Mouse (Mus musculus) left cerebral cortex, postnatal 14 days (tissue): ENCODE results near the gene Cnot1. TPM values are rescaled to one million over a fixed set of nuclear protein-coding genes. Genes with fewer than 3 reads are reported as not detected.
"Not testable (repeated sequence)": the region's sequence is repeated elsewhere in the genome, so short reads cannot be mapped to it uniquely, and the experiment has no call there.

Source experiments
- DNase-seq, 2 experiments: peaks; one replicate each; pipeline ENCODE4 v3.0.0; 2021 to 2022; ENCODE audit warnings: low spot score in 2 of 2, mixed read lengths in 1 of 2
- intact Hi-C: fragments of 180-260 bp; cut with DNase I; formaldehyde crosslinking; loops from one replicate; pipeline ENCODE4 v1.15.1; 2025
- total RNA-seq, 2 experiments: library from RNA; stranded (reverse); gene quantifications; 2 replicates each; pipeline ENCODE4 v1.2.3; 2021

Cnot1 gene
- total RNA-seq, 2 experiments from 2014 or later: 126 to 132 TPM

GRCm38 (mm10) chr8:95822096-95822495 lies 14.8 kb upstream of the Cnot1 start:
- DNase-seq: no peak
- intact Hi-C loops: no loop called here

- intact Hi-C loops: no loop called here
- no peak for DNase-seq
Measured at GRCm38 (mm10) chr8:95821266-95821665, 14.0 kb upstream of the Cnot1 start.

GRCm38 (mm10) chr8:95818211-95818610 lies 10.9 kb upstream of the Cnot1 start:
- DNase-seq: no peak
- intact Hi-C loops: no loop called here

- intact Hi-C loops: no loop called here
- DNase-seq: no peak
Measured at GRCm38 (mm10) chr8:95817597-95817996, 10.3 kb upstream of the Cnot1 start.

GRCm38 (mm10) chr8:95816044-95816708 lies 8.9 kb upstream of the Cnot1 start:
- intact Hi-C loops: no loop called here
- no peak for DNase-seq

- intact Hi-C loops: no loop called here
- DNase-seq: no peak
Measured at GRCm38 (mm10) chr8:95810184-95810591, 2.9 kb upstream of the Cnot1 start.

GRCm38 (mm10) chr8:95809116-95809515 lies 1.9 kb upstream of the Cnot1 start:
- intact Hi-C loops: no loop called here

GRCm38 (mm10) chr8:95808631-95809030 lies 1.4 kb upstream of the Cnot1 start:
- intact Hi-C loops: no loop called here
- DNase-seq: no peak

More at GRCm38 (mm10) chr8:95809116-95809515, 1.9 kb upstream of the Cnot1 start:
- DNase-seq: no peak

GRCm38 (mm10) chr8:95807861-95808260 lies 597 bp upstream of the Cnot1 start:
- intact Hi-C loops: no loop called here
- DNase-seq: peak; percentile 95 to 98

GRCm38 (mm10) chr8:95806461-95807191 lies 638 bp downstream of the Cnot1 start:
- DNase-seq: peak; percentile 41
- intact Hi-C loops: no loop called here

GRCm38 (mm10) chr8:95805482-95805881 lies 1.8 kb downstream of the Cnot1 start:
- intact Hi-C loops: no loop called here

GRCm38 (mm10) chr8:95802231-95802630 lies 5.0 kb downstream of the Cnot1 start:
- no peak for DNase-seq
- intact Hi-C loops: no loop called here

More at GRCm38 (mm10) chr8:95805482-95805881, 1.8 kb downstream of the Cnot1 start:
- no peak for DNase-seq

- DNase-seq: no peak
- intact Hi-C loops: no loop called here
Measured at GRCm38 (mm10) chr8:95801476-95802064, 5.7 kb downstream of the Cnot1 start.

GRCm38 (mm10) chr8:95800353-95800752 lies 6.9 kb downstream of the Cnot1 start:
- DNase-seq: no peak
- intact Hi-C loops: no loop called here

- DNase-seq: no peak
Measured at GRCm38 (mm10) chr8:95799891-95800290, 7.4 kb downstream of the Cnot1 start.

GRCm38 (mm10) chr8:95799117-95799516 lies 8.1 kb downstream of the Cnot1 start:
- intact Hi-C loops: no loop called here
- no peak for DNase-seq

More at GRCm38 (mm10) chr8:95799891-95800290, 7.4 kb downstream of the Cnot1 start:
- intact Hi-C loops: no loop called here

- intact Hi-C loops, DNase-seq: not testable (repeated sequence)
Measured at GRCm38 (mm10) chr8:95795333-95796061, 11.8 kb downstream of the Cnot1 start.

- DNase-seq: no peak
- intact Hi-C loops: no loop called here
Measured at GRCm38 (mm10) chr8:95785591-95785990, 21.7 kb downstream of the Cnot1 start.

GRCm38 (mm10) chr8:95782628-95783027 lies 24.6 kb downstream of the Cnot1 start:
- no peak for DNase-seq
- intact Hi-C loops: no loop called here

GRCm38 (mm10) chr8:95781775-95782174 lies 25.5 kb downstream of the Cnot1 start:
- intact Hi-C loops: no loop called here
- no peak for DNase-seq
